Mouse (Mus musculus) limb, embryonic 15.5 days (tissue): ENCODE data around the gene Slc27a1. TPM values are rescaled to one million over a fixed set of nuclear protein-coding genes. Genes with fewer than 3 reads are reported as not detected.

Source experiments
- ATAC-seq: fragments of 200-750 bp; cut with Nextera tagmentation; 2 replicates; pipeline ENCODE4 v1.8.0; 2017; ENCODE audit warnings: low read depth, moderate TSS enrichment; ENCODE audit not compliant: insufficient number of reproducible peaks, low FRiP score, low TSS enrichment
- H3K27ac ChIP-seq: fragments of 300-500 bp; sonication (generic); 2 replicates; pipeline ENCODE4 v1.5.1; 2015; ENCODE audit warnings: moderate library complexity, mild to moderate bottlenecking, inconsistent platforms
- H3K27me3 ChIP-seq: fragments of 300-500 bp; sonication (generic); 2 replicates; pipeline ENCODE4 v1.6.1; 2015; ENCODE audit warnings: inconsistent platforms
- H3K36me3 ChIP-seq: fragments of 300-500 bp; sonication (generic); 2 replicates; pipeline ENCODE4 v1.6.1; 2015; ENCODE audit warnings: inconsistent platforms
- H3K4me1 ChIP-seq: fragments of 300-500 bp; sonication (generic); 2 replicates; pipeline ENCODE4 v1.6.1; 2015; ENCODE audit warnings: inconsistent platforms
- H3K4me2 ChIP-seq: fragments of 300-500 bp; sonication (generic); 2 replicates; pipeline ENCODE4 v1.6.1; 2015; ENCODE audit warnings: mild to moderate bottlenecking, inconsistent platforms
- H3K4me3 ChIP-seq: fragments of 300-500 bp; sonication (generic); 2 replicates; pipeline ENCODE4 v1.5.1; 2015; ENCODE audit warnings: mild to moderate bottlenecking, inconsistent platforms
- H3K9ac ChIP-seq: fragments of 300-500 bp; sonication (generic); 2 replicates; pipeline ENCODE4 v1.6.1; 2015; ENCODE audit warnings: inconsistent platforms
- H3K9me3 ChIP-seq: fragments of 300-500 bp; sonication (generic); 2 replicates; pipeline ENCODE4 v1.6.1; 2016; ENCODE audit warnings: inconsistent platforms
- WGBS: fragments of 180-500 bp; shearing (Covaris S2); methylation state at CpG from one replicate; pipeline ENCODE4 v1.1.7; 2015; 5-methylcytosine and 5-hydroxymethylcytosine counted together
- polyA plus RNA-seq: library from polyadenylated mRNA; unstranded; fragments of >200 nt; fragmentation: Nextera tagmentation; extraction: Ambion mirVana; gene quantifications from 2 replicates; pipeline ENCODE4 v1.2.1, GENCODE M21; 2015

The Slc27a1 gene
- polyA plus RNA-seq, 1 experiment from 2014 or later, result 44.5 TPM

DNA sequence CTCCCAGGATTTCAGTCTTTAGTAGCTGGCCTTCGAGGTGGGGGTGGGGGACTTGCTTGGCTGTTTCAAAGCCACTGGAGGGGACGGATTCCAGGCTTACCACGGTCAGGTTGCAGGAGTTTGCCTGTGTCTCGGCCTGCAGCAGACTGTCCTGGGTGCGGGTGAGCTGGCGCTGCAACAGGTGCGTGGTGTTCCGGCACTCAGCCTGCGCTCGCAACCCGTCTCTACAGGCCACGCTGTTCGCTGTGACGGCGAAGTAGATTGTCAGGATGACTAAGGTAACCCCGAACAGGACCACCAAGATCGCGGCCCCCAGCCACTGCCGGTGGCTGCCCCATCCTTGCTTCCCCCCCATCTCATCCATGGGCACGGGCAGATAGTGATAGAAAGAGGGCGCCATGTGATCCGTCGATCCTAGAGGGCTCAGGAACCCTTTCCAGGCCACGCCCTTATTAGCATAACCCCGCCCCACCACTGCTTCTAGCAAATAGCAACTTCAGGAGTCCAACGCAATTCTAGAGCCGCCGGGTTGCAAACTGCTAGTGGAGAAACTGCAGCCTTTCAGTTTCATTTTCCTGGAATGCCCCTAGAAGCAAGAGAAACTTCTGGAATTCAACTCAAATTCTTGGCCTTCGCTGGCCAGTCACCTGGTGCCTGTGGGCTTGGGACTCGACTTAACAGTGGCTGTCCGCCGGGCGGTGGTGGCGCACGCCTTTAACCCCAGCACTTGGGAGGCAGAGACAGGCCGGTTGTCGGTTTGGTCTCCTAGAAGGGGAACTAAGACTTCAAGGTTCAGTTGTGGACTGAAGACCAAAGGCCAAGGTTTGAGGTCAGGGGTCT, 31.4 kb upstream of the Slc27a1 start, which contains the start of gene Bst2:
TSS of gene Bst2 (minus strand) at position 429 of the 840 bp plus-strand sequence.
- Histone ChIP-seq H3K4me3 (peak within 1 kb of the TSS; percentile 47), H3K9ac (peak within 1 kb of the TSS; percentile 35; the same call in 1 of the 2 replicates), H3K4me2 (peak within 1 kb of the TSS; percentile 72), H3K27me3 (no peaks in the 10 kb centered on the region), H3K9me3 (no peaks in the 10 kb centered on the region), H3K4me1 (peaks cover 13% of the 10 kb centered on the region), H3K27ac (peak within 1 kb of the TSS; percentile 78), H3K36me3 (no peaks in the 10 kb centered on the region)
- WGBS, result 1% methylated on average over 37 of the region's 37 CpGs
- ATAC-seq, result peak; percentile 65; the same call in 1 of the 2 replicates

DNA sequence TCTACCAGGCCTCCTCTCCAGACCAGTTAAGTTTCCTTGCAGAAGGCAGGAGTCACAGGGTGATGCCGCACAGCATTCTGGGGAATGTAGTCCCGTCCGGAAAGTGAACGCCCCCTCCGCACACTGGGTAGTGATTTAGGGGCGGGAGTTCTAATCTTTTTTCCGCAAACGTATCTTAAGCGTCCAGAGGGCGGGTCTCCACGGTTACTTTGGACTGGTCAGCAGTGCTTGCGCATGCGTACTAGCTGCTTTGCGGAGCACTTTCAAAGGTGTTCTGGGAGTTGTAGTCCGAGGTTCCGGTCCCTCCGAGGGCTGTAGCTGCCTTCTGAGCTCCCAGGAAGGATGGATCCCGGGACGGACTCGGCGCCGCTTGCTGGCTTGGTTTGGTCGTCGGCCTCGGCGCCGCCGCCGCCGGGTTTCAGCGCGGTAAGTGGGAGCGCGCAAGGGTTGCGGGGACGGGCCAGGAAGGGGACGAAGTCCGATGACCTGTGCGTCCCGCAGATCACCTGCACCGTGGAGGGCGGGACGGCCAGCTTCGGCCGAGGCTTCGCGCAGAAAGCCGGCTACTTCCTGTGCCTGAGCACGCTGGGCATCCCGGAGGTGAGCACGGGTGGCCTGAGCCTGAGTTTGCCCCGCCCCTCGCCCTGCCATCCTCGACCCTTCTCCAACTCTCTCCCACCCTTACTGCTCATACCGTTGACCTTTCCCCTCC, 25.9 kb upstream of the Slc27a1 start, which contains the start of gene Mvb12a:
TSS of gene Mvb12a (plus strand) at position 291 of the 712 bp plus-strand sequence.
- WGBS, result under 1% methylated on average over 55 of the region's 55 CpGs
- Histone ChIP-seq H3K4me1 (peaks cover 14% of the 10 kb centered on the region), H3K27me3 (no peaks in the 10 kb centered on the region), H3K4me2 (peak within 1 kb of the TSS; percentile 89), H3K36me3 (peaks cover 26% of the 10 kb centered on the region), H3K9me3 (no peaks in the 10 kb centered on the region), H3K9ac (peak within 1 kb of the TSS; percentile 82), H3K4me3 (peak within 1 kb of the TSS; percentile 87), H3K27ac (peak within 1 kb of the TSS; percentile 72)
- peak; percentile 95 for ATAC-seq

DNA sequence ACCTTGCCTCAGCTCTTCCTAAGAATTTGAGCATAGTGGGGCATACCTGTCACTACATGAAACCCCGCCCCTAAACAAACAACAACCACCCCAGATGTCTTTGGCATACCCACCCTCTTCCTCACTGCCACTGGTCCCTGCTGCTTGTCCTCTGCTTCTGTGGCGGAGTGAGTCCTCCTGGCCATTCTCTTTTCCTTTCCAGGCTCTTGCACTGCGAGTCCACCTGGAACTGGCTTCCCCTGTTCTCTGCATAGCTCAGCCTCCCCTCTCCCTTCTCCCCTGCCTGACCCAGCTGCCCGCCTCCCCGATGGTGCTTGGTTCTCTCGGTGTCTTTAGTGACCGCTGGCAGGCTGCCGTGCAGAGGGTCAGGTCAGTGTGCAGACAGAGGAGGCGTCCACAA, 24.9 kb upstream of the Slc27a1 start:
- WGBS, result 86% methylated on average over 9 of the region's 9 CpGs
- Histone ChIP-seq H3K9ac (no peak overlapping the region; the same call in 1 of the 2 replicates), H3K9me3 (no peaks in the 10 kb centered on the region), H3K36me3 (peaks cover 34% of the 10 kb centered on the region), H3K4me1 (peaks cover 10% of the 10 kb centered on the region), H3K27me3 (no peaks in the 10 kb centered on the region), H3K4me3 (peak overlapping the region; percentile 87), H3K27ac (no peak overlapping the region), H3K4me2 (peak overlapping the region; percentile 89)
- no peak for ATAC-seq

DNA sequence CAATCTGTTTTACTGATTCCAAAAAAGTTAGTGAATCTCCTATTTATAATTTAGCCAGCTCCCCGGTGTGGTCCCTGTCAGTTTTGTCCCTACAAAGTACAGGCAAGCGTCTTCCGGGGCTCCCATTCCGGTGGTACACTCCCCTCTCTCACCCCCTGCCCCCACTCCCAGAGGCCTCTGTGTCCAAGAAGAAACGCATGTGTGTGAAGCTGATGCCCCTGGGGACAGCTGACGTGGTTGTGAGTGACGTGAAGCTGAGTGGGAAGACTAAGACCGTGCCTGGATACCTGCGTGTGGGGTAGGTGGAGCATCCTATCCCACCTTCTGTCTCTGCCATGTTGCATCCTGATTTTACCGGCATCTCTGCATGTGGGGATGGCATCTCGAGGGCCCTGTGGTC, 23.6 kb upstream of the Slc27a1 start:
- Histone ChIP-seq H3K4me3 (no peak overlapping the region), H3K4me1 (peaks cover 10% of the 10 kb centered on the region), H3K36me3 (peaks cover 40% of the 10 kb centered on the region), H3K9me3 (no peaks in the 10 kb centered on the region), H3K27ac (no peak overlapping the region), H3K4me2 (no peak overlapping the region), H3K27me3 (no peaks in the 10 kb centered on the region), H3K9ac (no peak overlapping the region)
- ATAC-seq, result no peak
- 88% methylated on average over 11 of the region's 11 CpGs for WGBS

DNA sequence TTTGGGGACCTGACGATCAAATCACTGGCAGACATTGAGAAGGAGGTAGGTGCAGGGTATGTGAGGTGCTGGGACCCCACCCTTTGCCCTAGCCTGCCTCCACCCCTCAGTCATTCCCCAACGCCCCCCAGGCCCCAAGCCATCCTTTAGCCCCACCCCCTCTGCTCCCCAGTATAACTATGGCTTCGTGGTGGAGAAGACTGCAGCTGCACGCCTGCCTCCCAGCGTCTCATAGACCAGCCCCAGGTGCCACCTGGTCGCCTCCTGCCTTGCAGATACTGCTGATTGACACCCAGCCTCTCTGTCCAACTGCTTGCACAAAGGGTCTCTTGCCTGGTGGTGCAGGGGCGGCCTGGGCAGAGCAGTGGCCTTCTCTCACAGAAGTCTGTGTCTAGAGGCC, 21.1 kb upstream of the Slc27a1 start:
- Histone ChIP-seq H3K4me1 (peaks cover 10% of the 10 kb centered on the region), H3K27me3 (no peaks in the 10 kb centered on the region), H3K4me3 (no peak overlapping the region), H3K27ac (no peak overlapping the region), H3K36me3 (peaks cover 40% of the 10 kb centered on the region), H3K9ac (no peak overlapping the region), H3K4me2 (no peak overlapping the region), H3K9me3 (no peaks in the 10 kb centered on the region)
- ATAC-seq, result no peak
- 89% methylated on average over 6 of the region's 7 CpGs for WGBS

DNA sequence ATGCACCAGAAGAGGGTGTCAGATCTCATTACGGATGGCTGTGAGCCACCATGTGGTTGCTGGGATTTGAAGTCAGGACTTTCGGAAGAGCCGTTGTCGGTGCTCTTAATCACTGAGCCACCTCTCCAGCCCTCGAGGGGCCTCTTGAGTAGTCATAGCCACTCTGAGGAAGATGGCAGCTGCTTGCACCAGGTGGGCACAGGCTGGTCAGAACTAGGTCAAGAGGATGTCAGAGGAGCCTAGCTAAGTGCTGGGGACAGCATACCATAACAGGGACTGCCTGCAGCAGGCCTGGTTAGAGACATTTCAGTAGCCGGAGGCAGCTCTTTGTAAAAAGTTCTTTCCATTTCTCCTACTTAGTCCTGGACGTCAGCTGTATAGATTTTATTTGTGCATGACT, 17.9 kb upstream of the Slc27a1 start:
- no peak overlapping the region for H3K27ac ChIP-seq
- peaks cover 32% of the 10 kb centered on the region for H3K36me3 ChIP-seq
- WGBS, result 62% methylated on average over 7 of the region's 7 CpGs
- H3K27me3 ChIP-seq, result peaks cover 5% of the 10 kb centered on the region
- no peak overlapping the region for H3K4me2 ChIP-seq
- ATAC-seq, result no peak
- H3K9ac ChIP-seq, result no peak overlapping the region
- H3K4me1 ChIP-seq, result no peaks in the 10 kb centered on the region
- H3K4me3 ChIP-seq, result no peak overlapping the region
- no peaks in the 10 kb centered on the region for H3K9me3 ChIP-seq

DNA sequence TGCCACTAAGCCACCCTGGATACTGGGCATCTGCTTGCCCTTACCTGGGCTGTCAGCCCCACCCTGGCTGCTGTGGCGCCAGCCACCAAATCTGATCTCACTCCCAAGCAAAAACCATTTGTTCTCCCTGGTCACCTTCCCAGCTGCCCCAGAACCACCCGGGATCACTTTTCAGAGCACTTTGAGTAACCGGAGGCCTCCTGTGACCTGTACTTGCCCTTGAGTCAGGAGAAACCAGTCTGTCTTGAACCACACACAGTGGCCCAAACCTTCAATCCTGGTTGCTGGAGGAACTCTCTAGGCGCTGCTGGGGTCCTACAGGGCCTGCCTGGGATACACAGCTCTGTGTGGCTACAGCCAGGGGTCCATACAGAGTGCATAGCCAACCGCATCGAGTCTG, 15.9 kb upstream of the Slc27a1 start:
- Histone ChIP-seq H3K36me3 (peaks cover 14% of the 10 kb centered on the region), H3K4me2 (no peak overlapping the region)

DNA sequence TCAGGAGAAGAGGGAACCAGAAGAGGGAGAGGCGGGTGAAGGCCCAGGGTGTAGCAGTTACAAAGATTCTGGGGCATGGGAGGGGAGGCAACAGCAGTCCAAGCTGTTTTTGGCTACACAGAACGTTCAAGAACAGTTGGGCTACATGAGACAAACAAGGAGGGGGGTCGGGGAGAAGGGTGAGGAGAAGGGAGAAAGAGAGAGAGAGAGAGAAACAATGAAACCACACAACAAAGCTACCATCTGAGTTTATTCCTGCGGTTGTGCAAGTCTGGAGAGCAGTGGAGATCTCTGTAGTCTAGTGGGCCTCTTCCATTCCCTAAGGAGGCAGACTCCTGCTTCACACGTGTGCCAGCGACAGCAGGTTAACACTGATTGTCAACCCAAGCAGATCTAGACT, 14.7 kb upstream of the Slc27a1 start:
- Histone ChIP-seq H3K4me2 (no peak overlapping the region), H3K4me1 (peaks cover 10% of the 10 kb centered on the region), H3K27ac (no peak overlapping the region), H3K36me3 (peaks cover 4% of the 10 kb centered on the region; the same call in 1 of the 2 replicates), H3K9ac (no peak overlapping the region), H3K4me3 (no peak overlapping the region), H3K27me3 (peaks cover 38% of the 10 kb centered on the region), H3K9me3 (no peaks in the 10 kb centered on the region)
- WGBS, result 72% methylated on average over 6 of the region's 6 CpGs
- ATAC-seq, result no peak

More for the DNA sequence above, 15.9 kb upstream of the Slc27a1 start:
- H3K9ac ChIP-seq, result no peak overlapping the region
- no peaks in the 10 kb centered on the region for H3K4me1 ChIP-seq
- no peak for ATAC-seq
- H3K27me3 ChIP-seq, result peaks cover 25% of the 10 kb centered on the region
- H3K27ac ChIP-seq, result no peak overlapping the region
- H3K4me3 ChIP-seq, result no peak overlapping the region
- 44% methylated on average over 6 of the region's 6 CpGs for WGBS
- no peaks in the 10 kb centered on the region for H3K9me3 ChIP-seq

DNA sequence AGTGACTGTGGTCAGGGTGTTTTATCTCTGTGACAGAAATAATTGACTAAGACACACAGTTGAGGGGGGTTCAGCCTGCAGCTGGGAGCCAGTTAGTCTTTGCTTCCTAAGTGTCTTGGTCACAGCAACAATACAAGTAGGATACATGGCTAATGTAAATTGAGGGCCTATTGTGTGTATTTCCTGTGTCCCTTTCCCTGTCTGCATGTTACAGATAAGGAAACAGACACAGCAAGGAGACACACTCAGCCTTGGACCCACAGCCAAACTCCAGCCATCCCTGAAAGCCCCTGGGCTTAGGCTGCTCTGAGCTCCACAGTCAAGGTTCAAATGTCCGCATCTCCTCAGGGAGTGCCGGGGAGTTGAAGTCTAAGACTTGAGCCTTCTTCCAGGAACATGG, 14.0 kb upstream of the Slc27a1 start:
- H3K9me3 ChIP-seq, result no peaks in the 10 kb centered on the region
- no peak overlapping the region for H3K27ac ChIP-seq
- no peak overlapping the region for H3K9ac ChIP-seq
- peaks cover 13% of the 10 kb centered on the region for H3K4me1 ChIP-seq
- ATAC-seq, result no peak
- H3K36me3 ChIP-seq, result no peaks in the 10 kb centered on the region
- H3K4me3 ChIP-seq, result no peak overlapping the region
- H3K4me2 ChIP-seq, result no peak overlapping the region
- peaks cover 44% of the 10 kb centered on the region for H3K27me3 ChIP-seq
- 81% methylated on average over 2 of the region's 2 CpGs for WGBS

DNA sequence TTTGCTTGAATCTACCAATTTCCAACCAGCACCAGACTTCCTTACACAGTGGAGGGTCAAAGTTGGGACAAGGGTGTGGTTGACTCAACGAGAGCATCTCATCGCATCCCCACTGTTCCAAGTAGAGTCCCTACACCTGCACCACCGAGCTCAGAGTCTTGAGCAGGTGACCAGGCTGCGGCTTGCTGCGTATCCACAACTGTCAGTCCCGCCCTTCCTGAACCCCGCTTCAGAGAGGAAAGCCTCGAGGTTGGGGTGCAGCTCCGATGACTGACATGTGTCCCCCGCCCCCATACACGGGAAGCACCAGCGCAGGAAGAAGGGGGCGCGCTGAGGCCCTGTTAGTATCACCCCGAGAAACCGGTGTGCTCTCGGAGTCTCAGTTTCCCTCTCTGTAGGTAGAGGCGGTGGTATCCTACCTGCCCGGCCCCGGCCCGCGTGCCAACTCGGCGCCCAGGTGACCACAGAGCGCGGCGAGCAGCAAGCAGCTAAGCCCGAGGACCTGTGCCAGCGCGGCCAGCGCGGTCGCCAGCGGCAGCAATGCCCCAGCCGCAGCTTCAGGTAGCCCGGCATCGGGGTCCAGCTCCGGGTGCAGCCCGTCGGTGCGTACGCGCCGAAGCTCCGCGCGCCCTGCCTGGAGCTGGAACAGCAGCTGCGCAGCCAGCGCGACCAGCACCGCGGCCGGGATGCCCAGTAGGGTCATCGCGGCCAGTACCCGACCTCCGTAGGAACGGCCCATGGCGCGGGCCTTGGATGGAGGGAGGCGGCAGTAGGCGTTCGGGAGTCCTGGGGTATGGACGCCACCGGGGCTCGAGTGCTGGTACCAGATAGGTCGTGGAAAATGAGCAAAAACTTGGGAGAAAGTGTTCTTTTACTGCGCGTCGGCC, 10.4 kb upstream of the Slc27a1 start, which contains the start of gene Tmem221:
TSS of gene Tmem221 (minus strand) at position 801 of the 887 bp plus-strand sequence.
- 5% methylated on average over 70 of the region's 70 CpGs for WGBS
- Histone ChIP-seq H3K36me3 (no peaks in the 10 kb centered on the region), H3K4me2 (peak within 1 kb of the TSS; percentile 69), H3K27me3 (peaks cover 78% of the 10 kb centered on the region), H3K4me1 (peaks cover 23% of the 10 kb centered on the region), H3K9me3 (no peaks in the 10 kb centered on the region), H3K27ac (no peak within 1 kb of the TSS), H3K4me3 (peak within 1 kb of the TSS; percentile 40), H3K9ac (peak within 1 kb of the TSS; percentile 28; the same call in 1 of the 2 replicates)
- ATAC-seq, result no peak
